Mouse (Mus musculus): Measurements from ENCODE around the gene Rps10. TPM values are rescaled to one million over a fixed set of nuclear protein-coding genes. Genes with fewer than 3 reads are reported as not detected.

Gene Rps10
- polyA plus RNA-seq, 1 experiment, result 1,098 TPM

GRCm38 (mm10) chr17:27623360-27624326 lies 12.8 kb downstream of the Rps10 start, which contains the start of gene Nudt3:
Nudt3 (minus strand) TSS chr17:27623495.
- TF ChIP-seq CTCF (IDR thresholded peaks at IDR 0.05; ENCODE audit: borderline replicate concordance, extremely low read depth, insufficient read depth, insufficient read length) (no peak), POLR2A (IDR thresholded peaks at IDR 0.05; ENCODE audit: borderline replicate concordance, extremely low read depth, insufficient read depth, insufficient read length, poor library complexity, severe bottlenecking) (peak; percentile 98; the same call in 1 of the 2 replicates)
- DNase-seq (ENCODE audit: low read depth), result peak; percentile 97

- TF ChIP-seq CTCF (IDR thresholded peaks at IDR 0.05; ENCODE audit: borderline replicate concordance, extremely low read depth, insufficient read depth, insufficient read length) (no peak), POLR2A (IDR thresholded peaks at IDR 0.05; ENCODE audit: borderline replicate concordance, extremely low read depth, insufficient read depth, insufficient read length, poor library complexity, severe bottlenecking) (peak; percentile 68)
- DNase-seq (ENCODE audit: low read depth), result peak; percentile 81
Observed at GRCm38 (mm10) chr17:27622611-27623359, 13.7 kb downstream of the Rps10 start.

GRCm38 (mm10) chr17:27621705-27622531 lies 14.6 kb downstream of the Rps10 start:
- TF ChIP-seq POLR2A (IDR thresholded peaks at IDR 0.05; ENCODE audit: borderline replicate concordance, extremely low read depth, insufficient read depth, insufficient read length, poor library complexity, severe bottlenecking), result no peak
- no peak for TF ChIP-seq CTCF (IDR thresholded peaks at IDR 0.05; ENCODE audit: borderline replicate concordance, extremely low read depth, insufficient read depth, insufficient read length)
- peak; percentile 86 for DNase-seq (ENCODE audit: low read depth)

GRCm38 (mm10) chr17:27621161-27621560 lies 15.3 kb downstream of the Rps10 start:
- peak; percentile 47 for DNase-seq (ENCODE audit: low read depth)
- TF ChIP-seq CTCF (IDR thresholded peaks at IDR 0.05; ENCODE audit: borderline replicate concordance, extremely low read depth, insufficient read depth, insufficient read length) (no peak), POLR2A (IDR thresholded peaks at IDR 0.05; ENCODE audit: borderline replicate concordance, extremely low read depth, insufficient read depth, insufficient read length, poor library complexity, severe bottlenecking) (no peak)

- TF ChIP-seq POLR2A (IDR thresholded peaks at IDR 0.05; ENCODE audit: borderline replicate concordance, extremely low read depth, insufficient read depth, insufficient read length, poor library complexity, severe bottlenecking) (no peak), CTCF (IDR thresholded peaks at IDR 0.05; ENCODE audit: borderline replicate concordance, extremely low read depth, insufficient read depth, insufficient read length) (no peak)
- DNase-seq (ENCODE audit: low read depth), result no peak
Observed at GRCm38 (mm10) chr17:27615388-27615787, 21.1 kb downstream of the Rps10 start.

- TF ChIP-seq POLR2A (IDR thresholded peaks at IDR 0.05; ENCODE audit: borderline replicate concordance, extremely low read depth, insufficient read depth, insufficient read length, poor library complexity, severe bottlenecking), result no peak
- TF ChIP-seq CTCF (IDR thresholded peaks at IDR 0.05; ENCODE audit: borderline replicate concordance, extremely low read depth, insufficient read depth, insufficient read length), result no peak
Observed at GRCm38 (mm10) chr17:27613016-27613415, 23.5 kb downstream of the Rps10 start.

GRCm38 (mm10) chr17:27611994-27612393 lies 24.5 kb downstream of the Rps10 start:
- TF ChIP-seq POLR2A (IDR thresholded peaks at IDR 0.05; ENCODE audit: borderline replicate concordance, extremely low read depth, insufficient read depth, insufficient read length, poor library complexity, severe bottlenecking) (no peak), CTCF (IDR thresholded peaks at IDR 0.05; ENCODE audit: borderline replicate concordance, extremely low read depth, insufficient read depth, insufficient read length) (no peak)
- no peak for DNase-seq (ENCODE audit: low read depth)

More at GRCm38 (mm10) chr17:27613016-27613415, 23.5 kb downstream of the Rps10 start:
- DNase-seq (ENCODE audit: low read depth), result no peak

GRCm38 (mm10) chr17:27611519-27611884 lies 25.0 kb downstream of the Rps10 start:
- DNase-seq (ENCODE audit: low read depth), result no peak
- no peak for TF ChIP-seq POLR2A (IDR thresholded peaks at IDR 0.05; ENCODE audit: borderline replicate concordance, extremely low read depth, insufficient read depth, insufficient read length, poor library complexity, severe bottlenecking)

GRCm38 (mm10) chr17:27610679-27611518 lies 25.6 kb downstream of the Rps10 start:
- DNase-seq (ENCODE audit: low read depth), result no peak
- no peak for TF ChIP-seq POLR2A (IDR thresholded peaks at IDR 0.05; ENCODE audit: borderline replicate concordance, extremely low read depth, insufficient read depth, insufficient read length, poor library complexity, severe bottlenecking)
- TF ChIP-seq CTCF (IDR thresholded peaks at IDR 0.05; ENCODE audit: borderline replicate concordance, extremely low read depth, insufficient read depth, insufficient read length), result no peak

- TF ChIP-seq POLR2A (IDR thresholded peaks at IDR 0.05; ENCODE audit: borderline replicate concordance, extremely low read depth, insufficient read depth, insufficient read length, poor library complexity, severe bottlenecking) (no peak), CTCF (IDR thresholded peaks at IDR 0.05; ENCODE audit: borderline replicate concordance, extremely low read depth, insufficient read depth, insufficient read length) (no peak)
- no peak for DNase-seq (ENCODE audit: low read depth)
Observed at GRCm38 (mm10) chr17:27609576-27609975, 26.9 kb downstream of the Rps10 start.
